Mouse (Mus musculus): ENCODE data around the gene Acta1. TPM values are rescaled to one million over a fixed set of nuclear protein-coding genes. Genes with fewer than 3 reads are reported as not detected.

Acta1 gene
- polyA plus RNA-seq, 1 experiment from 2014 or later, result 102 TPM

GRCm38 (mm10) chr8:123882412-123882811 lies 12.1 kb downstream of the Acta1 start:
- 79% methylated on average over 2 of the region's 2 CpGs for WGBS
- H3K36me3 ChIP-seq, result no peaks in the 10 kb centered on the region
- H3K4me2 ChIP-seq, result no peak overlapping the region
- no peaks in the 10 kb centered on the region for H3K9me3 ChIP-seq
- H3K27me3 ChIP-seq, result peaks cover 38% of the 10 kb centered on the region
- no peak for ATAC-seq (ENCODE audit: insufficient number of reproducible peaks, insufficient read depth, low FRiP score, low TSS enrichment, low read depth)
- no peak overlapping the region for H3K4me3 ChIP-seq (replicated peaks)
- H3K4me1 ChIP-seq (replicated peaks), result 0 out of 2 replicates have a peak, but pooled peaks cover 11% of the 10 kb centered on the region
- H3K27ac ChIP-seq, result no peak overlapping the region
- no peak overlapping the region for H3K9ac ChIP-seq (replicated peaks)

- Histone ChIP-seq H3K9me3 (no peaks in the 10 kb centered on the region), H3K4me3 (replicated peaks) (no peak overlapping the region), H3K27ac (no peak overlapping the region), H3K36me3 (no peaks in the 10 kb centered on the region), H3K27me3 (peaks cover 28% of the 10 kb centered on the region), H3K4me2 (no peak overlapping the region), H3K4me1 (replicated peaks) (0 out of 2 replicates have a peak, but pooled peaks cover 11% of the 10 kb centered on the region), H3K9ac (replicated peaks) (no peak overlapping the region)
- ATAC-seq (ENCODE audit: insufficient number of reproducible peaks, insufficient read depth, low FRiP score, low TSS enrichment, low read depth), result no peak
- 47% methylated on average over 4 of the region's 4 CpGs for WGBS
Observed at GRCm38 (mm10) chr8:123880821-123881350, 13.7 kb downstream of the Acta1 start.

GRCm38 (mm10) chr8:123880271-123880670 lies 14.3 kb downstream of the Acta1 start:
- Histone ChIP-seq H3K36me3 (no peaks in the 10 kb centered on the region), H3K27me3 (peaks cover 23% of the 10 kb centered on the region), H3K4me2 (no peak overlapping the region), H3K4me3 (replicated peaks) (no peak overlapping the region), H3K4me1 (replicated peaks) (0 out of 2 replicates have a peak, but pooled peaks cover 9% of the 10 kb centered on the region), H3K27ac (no peak overlapping the region), H3K9ac (replicated peaks) (no peak overlapping the region), H3K9me3 (no peaks in the 10 kb centered on the region)
- ATAC-seq (ENCODE audit: insufficient number of reproducible peaks, insufficient read depth, low FRiP score, low TSS enrichment, low read depth), result no peak
- 62% methylated on average over 10 of the region's 10 CpGs for WGBS

- Histone ChIP-seq H3K36me3 (no peaks in the 10 kb centered on the region), H3K9me3 (no peaks in the 10 kb centered on the region), H3K4me2 (no peak overlapping the region), H3K9ac (replicated peaks) (no peak overlapping the region), H3K4me3 (replicated peaks) (no peak overlapping the region), H3K4me1 (replicated peaks) (no peaks in the 10 kb centered on the region), H3K27ac (no peak overlapping the region), H3K27me3 (no peaks in the 10 kb centered on the region)
- ATAC-seq (ENCODE audit: insufficient number of reproducible peaks, insufficient read depth, low FRiP score, low TSS enrichment, low read depth), result no peak
- WGBS, result 70% methylated on average over 2 of the region's 2 CpGs
Observed at GRCm38 (mm10) chr8:123877865-123878264, 16.7 kb downstream of the Acta1 start.

- no peak for ATAC-seq (ENCODE audit: insufficient number of reproducible peaks, insufficient read depth, low FRiP score, low TSS enrichment, low read depth)
- Histone ChIP-seq H3K27ac (no peak overlapping the region), H3K9ac (replicated peaks) (no peak overlapping the region), H3K4me3 (replicated peaks) (no peak overlapping the region), H3K4me1 (replicated peaks) (no peaks in the 10 kb centered on the region), H3K36me3 (no peaks in the 10 kb centered on the region), H3K27me3 (no peaks in the 10 kb centered on the region), H3K9me3 (no peaks in the 10 kb centered on the region), H3K4me2 (no peak overlapping the region)
- 86% methylated on average over 11 of the region's 11 CpGs for WGBS
Observed at GRCm38 (mm10) chr8:123874324-123874723, 20.2 kb downstream of the Acta1 start.

GRCm38 (mm10) chr8:123873364-123873763 lies 21.2 kb downstream of the Acta1 start:
- Histone ChIP-seq H3K4me2 (no peak overlapping the region), H3K4me1 (replicated peaks) (no peaks in the 10 kb centered on the region), H3K4me3 (replicated peaks) (no peak overlapping the region), H3K27ac (no peak overlapping the region), H3K9ac (replicated peaks) (no peak overlapping the region), H3K9me3 (no peaks in the 10 kb centered on the region), H3K36me3 (no peaks in the 10 kb centered on the region), H3K27me3 (no peaks in the 10 kb centered on the region)
- WGBS, result 77% methylated on average over 6 of the region's 6 CpGs
- no peak for ATAC-seq (ENCODE audit: insufficient number of reproducible peaks, insufficient read depth, low FRiP score, low TSS enrichment, low read depth)

GRCm38 (mm10) chr8:123872048-123872447 lies 22.5 kb downstream of the Acta1 start:
- Histone ChIP-seq H3K27ac (no peak overlapping the region), H3K4me1 (replicated peaks) (no peaks in the 10 kb centered on the region), H3K27me3 (no peaks in the 10 kb centered on the region), H3K4me2 (no peak overlapping the region), H3K9me3 (no peaks in the 10 kb centered on the region), H3K9ac (replicated peaks) (no peak overlapping the region), H3K4me3 (replicated peaks) (no peak overlapping the region), H3K36me3 (no peaks in the 10 kb centered on the region)
- ATAC-seq (ENCODE audit: insufficient number of reproducible peaks, insufficient read depth, low FRiP score, low TSS enrichment, low read depth), result no peak
- WGBS, result 64% methylated on average over 9 of the region's 9 CpGs

GRCm38 (mm10) chr8:123866971-123867370 lies 27.6 kb downstream of the Acta1 start:
- H3K27ac ChIP-seq, result no peak overlapping the region
- H3K4me3 ChIP-seq (replicated peaks), result no peak overlapping the region
- H3K4me1 ChIP-seq (replicated peaks), result no peaks in the 10 kb centered on the region
- 50% methylated on average over 5 of the region's 5 CpGs for WGBS
- peaks cover 34% of the 10 kb centered on the region for H3K27me3 ChIP-seq
- no peaks in the 10 kb centered on the region for H3K9me3 ChIP-seq
- no peak overlapping the region for H3K9ac ChIP-seq (replicated peaks)
- H3K4me2 ChIP-seq, result no peak overlapping the region
- ATAC-seq (ENCODE audit: insufficient number of reproducible peaks, insufficient read depth, low FRiP score, low TSS enrichment, low read depth), result no peak
- no peaks in the 10 kb centered on the region for H3K36me3 ChIP-seq

GRCm38 (mm10) chr8:123865786-123866185 lies 28.8 kb downstream of the Acta1 start:
- WGBS, result 80% methylated on average over 7 of the region's 7 CpGs
- H3K9me3 ChIP-seq, result no peaks in the 10 kb centered on the region
- H3K9ac ChIP-seq (replicated peaks), result no peak overlapping the region
- no peak overlapping the region for H3K27ac ChIP-seq
- H3K36me3 ChIP-seq, result no peaks in the 10 kb centered on the region
- peaks cover 44% of the 10 kb centered on the region for H3K27me3 ChIP-seq
- no peaks in the 10 kb centered on the region for H3K4me1 ChIP-seq (replicated peaks)
- H3K4me3 ChIP-seq (replicated peaks), result no peak overlapping the region
- H3K4me2 ChIP-seq, result no peak overlapping the region
- ATAC-seq (ENCODE audit: insufficient number of reproducible peaks, insufficient read depth, low FRiP score, low TSS enrichment, low read depth), result no peak

GRCm38 (mm10) chr8:123860386-123860785 lies 34.2 kb downstream of the Acta1 start:
- WGBS, result 75% methylated on average over 4 of the region's 4 CpGs

GRCm38 (mm10) chr8:123859648-123860259 lies 34.8 kb downstream of the Acta1 start, which contains the start of gene Ccsap:
TSS of gene Ccsap (minus strand) at chr8:123860209.
- ATAC-seq (ENCODE audit: insufficient number of reproducible peaks, insufficient read depth, low FRiP score, low TSS enrichment, low read depth), result peak; percentile 80
- H3K27ac ChIP-seq, result peak within 1 kb of the TSS; percentile 29; the same call in 1 of the 2 replicates
- no peaks in the 10 kb centered on the region for H3K9me3 ChIP-seq
- H3K36me3 ChIP-seq, result no peaks in the 10 kb centered on the region
- H3K4me3 ChIP-seq (replicated peaks), result peak within 1 kb of the TSS; percentile 93
- H3K9ac ChIP-seq (replicated peaks), result peak within 1 kb of the TSS; percentile 76
- H3K4me1 ChIP-seq (replicated peaks), result no peaks in the 10 kb centered on the region; the same call in 1 of the 2 replicates
- H3K27me3 ChIP-seq, result peaks cover 44% of the 10 kb centered on the region
- WGBS, result 2% methylated on average over 48 of the region's 48 CpGs
- peak within 1 kb of the TSS; percentile 91 for H3K4me2 ChIP-seq

More at GRCm38 (mm10) chr8:123860386-123860785, 34.2 kb downstream of the Acta1 start:
- ATAC-seq (ENCODE audit: insufficient number of reproducible peaks, insufficient read depth, low FRiP score, low TSS enrichment, low read depth), result no peak
- peak overlapping the region; percentile 91 for H3K4me2 ChIP-seq
- H3K4me1 ChIP-seq (replicated peaks), result no peaks in the 10 kb centered on the region; the same call in 1 of the 2 replicates
- peak overlapping the region; percentile 93 for H3K4me3 ChIP-seq (replicated peaks)
- H3K27ac ChIP-seq, result no peak overlapping the region
- no peak overlapping the region for H3K9ac ChIP-seq (replicated peaks)
- H3K9me3 ChIP-seq, result no peaks in the 10 kb centered on the region
- peaks cover 48% of the 10 kb centered on the region for H3K27me3 ChIP-seq
- H3K36me3 ChIP-seq, result no peaks in the 10 kb centered on the region
